Mouse (Mus musculus) cerebellum, postnatal 36 days (tissue): ENCODE measurements around the gene Rnf223.

ENCODE experiments used
- DNase-seq, 2 experiments: peaks; one replicate each; pipeline ENCODE4 v3.0.0; 2021 to 2022; ENCODE audit warnings: mixed read lengths in 2 of 2

Gene Rnf223

GRCm38 (mm10) chr4:156130436-156130835 is at the start of gene Rnf223:
Gene Rnf223 (plus strand): TSS chr4:156130513.
- DNase-seq, result no peak

- DNase-seq, result no peak
Measured at GRCm38 (mm10) chr4:156082621-156083234, 47.6 kb upstream of the Rnf223 start.

GRCm38 (mm10) chr4:156083348-156083747 is 47.0 kb upstream of the Rnf223 start:
- peak in 1 of 2 experiments; percentile 12 for DNase-seq

GRCm38 (mm10) chr4:156084096-156084879 is 46.0 kb upstream of the Rnf223 start:
- no peak for DNase-seq

- no peak for DNase-seq
Measured at GRCm38 (mm10) chr4:156085256-156085655, 45.1 kb upstream of the Rnf223 start.

GRCm38 (mm10) chr4:156087398-156088087 is 42.8 kb upstream of the Rnf223 start:
- no peak for DNase-seq

GRCm38 (mm10) chr4:156091236-156091635 is 39.1 kb upstream of the Rnf223 start:
- no peak for DNase-seq

GRCm38 (mm10) chr4:156092765-156093164 is 37.5 kb upstream of the Rnf223 start:
- DNase-seq, result no peak

GRCm38 (mm10) chr4:156093758-156094157 is 36.6 kb upstream of the Rnf223 start:
- DNase-seq, result no peak

- no peak for DNase-seq
Measured at GRCm38 (mm10) chr4:156096191-156096590, 34.1 kb upstream of the Rnf223 start.

GRCm38 (mm10) chr4:156097770-156098366 is 32.4 kb upstream of the Rnf223 start:
- no peak for DNase-seq

- no peak for DNase-seq
Measured at GRCm38 (mm10) chr4:156099427-156099826, 30.9 kb upstream of the Rnf223 start.

GRCm38 (mm10) chr4:156100501-156100900 is 29.8 kb upstream of the Rnf223 start:
- DNase-seq, result no peak

GRCm38 (mm10) chr4:156101481-156101903 is 28.8 kb upstream of the Rnf223 start:
- DNase-seq, result no peak

GRCm38 (mm10) chr4:156103342-156103741 is 27.0 kb upstream of the Rnf223 start:
- no peak for DNase-seq

GRCm38 (mm10) chr4:156108606-156109546 is 21.4 kb upstream of the Rnf223 start:
- peak; percentile 29 to 34 for DNase-seq

- DNase-seq, result peak; percentile 96 to 98
Measured at GRCm38 (mm10) chr4:156109570-156110331, 20.6 kb upstream of the Rnf223 start, which contains the start of gene 9430015G10Rik. Gene 9430015G10Rik (plus strand): TSS chr4:156109982.

GRCm38 (mm10) chr4:156124077-156124476 is 6.2 kb upstream of the Rnf223 start:
- no peak for DNase-seq

GRCm38 (mm10) chr4:156125393-156125792 is 4.9 kb upstream of the Rnf223 start:
- DNase-seq, result no peak

GRCm38 (mm10) chr4:156126841-156127240 is 3.5 kb upstream of the Rnf223 start:
- DNase-seq, result no peak

GRCm38 (mm10) chr4:156128746-156129145 is 1.6 kb upstream of the Rnf223 start:
- DNase-seq, result no peak
